Mouse (Mus musculus) MEL (cell line): ENCODE data around the gene Pon3. TPM values are rescaled to one million over a fixed set of nuclear protein-coding genes. Genes with fewer than 3 reads are reported as not detected.

ENCODE experiments used
- DNase-seq: peaks from one replicate; pipeline ENCODE4 v3.0.0; 2011; ENCODE audit warnings: low read depth, low spot score
- H3K27ac ChIP-seq: 2 replicates; pipeline ENCODE4 v1.5.1; 2012; ENCODE audit warnings: low read depth, mild to moderate bottlenecking, control low read depth, low read length, moderate library complexity; ENCODE audit not compliant: control insufficient read depth
- H3K27me3 ChIP-seq, 2 experiments: fragments of 150-350 bp in 1 of 2; sonication (generic) in 1 of 2; 2 replicates each; pipeline ENCODE4 v1.6.1; 2012; ENCODE audit warnings: low read length in 2 of 2, mild to moderate bottlenecking in 2 of 2, improper control_type of control experiment in 1 of 2, moderate library complexity in 1 of 2; ENCODE audit not compliant: insufficient read depth in 2 of 2, control insufficient read depth in 1 of 2
- H3K36me3 ChIP-seq, 2 experiments: 2 replicates each; pipeline ENCODE4 v1.6.1; 2012 to 2014; ENCODE audit warnings: low read length in 2 of 2, improper control_type of control experiment in 1 of 2, inconsistent platforms in 1 of 2, mild to moderate bottlenecking in 1 of 2; ENCODE audit not compliant: insufficient read depth in 2 of 2, control insufficient read depth in 1 of 2
- H3K4me1 ChIP-seq, 2 experiments: fragments of 150-350 bp in 1 of 2; sonication (generic) in 1 of 2; 2 replicates each; pipeline ENCODE4 v1.6.1; 2012; ENCODE audit warnings: low read length in 2 of 2, improper control_type of control experiment in 1 of 2, mild to moderate bottlenecking in 1 of 2; ENCODE audit not compliant: insufficient read depth in 2 of 2, control insufficient read depth in 1 of 2
- H3K4me3 ChIP-seq, 2 experiments: fragments of 150-350 bp in 1 of 2; sonication (generic) in 1 of 2; 2 replicates each; pipeline ENCODE4 v1.5.1; 2012; ENCODE audit warnings: low read depth in 2 of 2, low read length in 2 of 2, mild to moderate bottlenecking in 2 of 2, moderate library complexity in 2 of 2, control low read depth in 1 of 2, improper control_type of control experiment in 1 of 2; ENCODE audit not compliant: control insufficient read depth in 1 of 2, insufficient read depth in 1 of 2
- H3K79me2 ChIP-seq: 2 replicates; pipeline ENCODE4 v1.6.1; 2012; ENCODE audit warnings: mild to moderate bottlenecking, low read length, moderate library complexity; ENCODE audit not compliant: control insufficient read depth, poor library complexity, insufficient read depth
- H3K9ac ChIP-seq: 2 replicates; pipeline ENCODE4 v1.6.1; 2012; ENCODE audit warnings: low read depth, mild to moderate bottlenecking, control low read depth, low read length, moderate library complexity; ENCODE audit not compliant: control insufficient read depth, poor library complexity, severe bottlenecking
- H3K9me3 ChIP-seq: fragments of 150-350 bp; sonication (generic); replicated peaks from 2 replicates; pipeline ENCODE4 v1.6.1; 2012; ENCODE audit warnings: mild to moderate bottlenecking, low read length, improper control_type of control experiment, moderate library complexity; ENCODE audit not compliant: insufficient read depth
- BHLHE40 ChIP-seq: IDR thresholded peaks from 2 replicates; pipeline ENCODE4 v1.6.1; 2012; ENCODE audit warnings: low read depth, mild to moderate bottlenecking, inconsistent platforms, low read length, improper control_type of control experiment, borderline replicate concordance
- CHD1 ChIP-seq: IDR thresholded peaks from 2 replicates; pipeline ENCODE4 v1.6.1; 2012; ENCODE audit warnings: low read depth, mild to moderate bottlenecking, inconsistent platforms, low read length, improper control_type of control experiment
- CHD2 ChIP-seq: IDR thresholded peaks from 2 replicates; pipeline ENCODE4 v1.6.1; 2011; ENCODE audit warnings: low read length, improper control_type of control experiment
- ETS1 ChIP-seq: IDR thresholded peaks from 2 replicates; pipeline ENCODE4 v1.6.1; 2012; ENCODE audit warnings: low read depth, mild to moderate bottlenecking, inconsistent platforms, low read length, improper control_type of control experiment, moderate library complexity
- GATA1 ChIP-seq: IDR thresholded peaks from 2 replicates; pipeline ENCODE4 v1.6.1; 2011; ENCODE audit warnings: low read depth, low read length, improper control_type of control experiment
- MEF2A ChIP-seq: IDR thresholded peaks from 2 replicates; pipeline ENCODE4 v1.6.1; 2014; ENCODE audit warnings: low read depth, mild to moderate bottlenecking, inconsistent platforms, low read length, improper control_type of control experiment; ENCODE audit not compliant: poor library complexity, insufficient replicate concordance, severe bottlenecking; ENCODE audit errors: extremely low read depth
- MYC ChIP-seq: IDR thresholded peaks from 2 replicates; pipeline ENCODE4 v1.6.1; 2011; ENCODE audit warnings: low read depth, mild to moderate bottlenecking, low read length, improper control_type of control experiment, moderate library complexity
- NELFE ChIP-seq: IDR thresholded peaks from 2 replicates; pipeline ENCODE4 v1.6.1; 2011; ENCODE audit warnings: low read depth, low read length, improper control_type of control experiment
- NRF1 ChIP-seq: IDR thresholded peaks from 2 replicates; pipeline ENCODE4 v1.6.1; 2014; ENCODE audit warnings: low read depth, mild to moderate bottlenecking, inconsistent platforms, low read length, improper control_type of control experiment, moderate library complexity; ENCODE audit not compliant: poor library complexity, insufficient read depth, severe bottlenecking
- UBTF ChIP-seq: IDR thresholded peaks from 2 replicates; pipeline ENCODE4 v1.6.1; 2012; ENCODE audit warnings: low read depth, mild to moderate bottlenecking, inconsistent platforms, low read length, improper control_type of control experiment, moderate library complexity, borderline replicate concordance; ENCODE audit not compliant: insufficient read depth
- USF2 ChIP-seq, 2 experiments: IDR thresholded peaks; 2 replicates each; pipeline ENCODE4 v1.6.1; 2011 to 2012; ENCODE audit warnings: improper control_type of control experiment in 2 of 2, low read length in 2 of 2, borderline replicate concordance in 1 of 2, inconsistent platforms in 1 of 2, low read depth in 1 of 2, mild to moderate bottlenecking in 1 of 2; ENCODE audit not compliant: insufficient read depth in 1 of 2
- polyA plus RNA-seq, 2 experiments: library from polyadenylated mRNA; stranded (reverse) in 1 of 2; unstranded in 1 of 2; fragments of >175 nt in 1 of 2; fragments of >200 nt in 1 of 2; gene quantifications; 2 replicates each; pipeline versions ENCODE4 v1.2.1 to v1.2.4; 2012; ENCODE audit warnings: low replicate concordance in 2 of 2, low read depth in 1 of 2; ENCODE audit not compliant: insufficient read length in 2 of 2, insufficient read depth in 1 of 2, missing spikeins in 1 of 2
- total RNA-seq: library from RNA; depleted of rRNA; stranded (reverse); fragments of 300-350 nt; gene quantifications from 2 replicates; pipeline ENCODE4 v1.2.3, GENCODE M21; 2012

Gene Pon3
- total and polyA plus RNA-seq, 3 experiments, result 2.9 to 5.9 TPM; not detected in 1

DNA sequence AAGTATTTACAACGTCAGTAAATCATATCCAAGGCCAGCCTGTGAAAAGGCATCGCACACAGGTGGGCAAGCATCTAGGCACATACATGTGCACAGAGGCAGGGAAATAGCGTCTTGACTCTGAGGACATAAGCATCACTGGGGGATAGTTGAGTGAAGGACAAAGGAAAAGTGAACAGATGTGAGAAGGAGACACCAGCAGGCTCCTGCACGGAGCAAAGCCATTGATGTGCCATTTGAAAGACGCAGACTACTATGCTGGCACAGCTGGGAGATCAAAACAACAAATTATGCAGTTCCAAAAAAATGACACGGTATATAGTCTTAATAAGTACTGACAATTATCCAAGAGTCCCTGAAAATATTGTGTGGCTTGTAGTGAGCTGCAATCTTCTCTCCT lies 68.5 kb downstream of the Pon3 start:
- TF ChIP-seq GATA1, result no peak
- TF ChIP-seq, all 39 proteins: peak for 0
- no peak overlapping the region for H3K9ac ChIP-seq
- no peaks in the 10 kb centered on the region for H3K79me2 ChIP-seq

DNA sequence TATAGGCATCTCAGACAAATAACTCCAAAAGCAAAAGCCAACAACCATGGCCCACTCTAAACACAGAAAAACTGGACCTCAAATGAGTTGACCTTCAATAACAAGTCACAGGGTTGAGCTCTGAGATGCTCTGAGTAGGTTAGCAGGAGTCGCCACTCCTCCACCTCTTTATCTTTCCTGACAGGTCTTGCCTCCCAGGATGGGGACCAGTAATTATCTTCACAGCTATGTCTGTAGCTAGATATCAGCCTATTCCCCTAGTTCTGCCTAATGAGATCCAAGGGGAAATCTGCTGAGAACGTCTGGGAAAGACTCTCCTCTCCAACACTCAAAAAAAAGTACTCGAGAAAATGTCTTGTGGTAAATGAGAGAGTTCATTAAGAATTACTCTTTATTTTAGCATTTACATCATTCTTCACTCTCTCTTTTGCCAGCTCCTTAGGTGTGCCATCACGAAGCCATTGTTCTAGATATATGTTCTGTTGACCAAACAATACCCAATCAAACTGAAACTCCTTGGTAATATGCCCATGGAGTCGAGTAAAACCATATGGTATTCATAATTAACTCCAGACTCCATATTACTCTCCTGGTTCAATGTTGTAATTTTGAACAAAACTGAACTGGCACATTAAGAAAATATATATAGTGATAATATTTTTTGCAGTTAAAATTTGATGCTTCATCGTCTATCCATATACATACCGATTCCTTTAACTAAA lies 69.7 kb downstream of the Pon3 start:
- no peaks in the 10 kb centered on the region for H3K4me1 ChIP-seq
- peaks cover 7 to 9% of the 10 kb centered on the region in 2 experiments for H3K27me3 ChIP-seq
- TF ChIP-seq ETS1 (no peak), BHLHE40 (no peak), CHD1 (no peak), UBTF (no peak)
- DNase-seq, result no peak
- no peak overlapping the region for H3K27ac ChIP-seq
- H3K9me3 ChIP-seq, result no peaks in the 10 kb centered on the region
- no peaks in the 10 kb centered on the region for H3K79me2 ChIP-seq
- H3K36me3 ChIP-seq, result no peaks in the 10 kb centered on the region
- no peak overlapping the region for H3K9ac ChIP-seq
- H3K4me3 ChIP-seq, result no peak overlapping the region

More for the DNA sequence above, 68.5 kb downstream of the Pon3 start:
- H3K4me3 ChIP-seq, result no peak overlapping the region
- no peaks in the 10 kb centered on the region for H3K4me1 ChIP-seq
- no peak for DNase-seq
- H3K36me3 ChIP-seq, result no peaks in the 10 kb centered on the region
- no peak overlapping the region for H3K27ac ChIP-seq
- no peaks in the 10 kb centered on the region for H3K9me3 ChIP-seq
- peaks cover 7 to 9% of the 10 kb centered on the region in 2 experiments for H3K27me3 ChIP-seq

DNA sequence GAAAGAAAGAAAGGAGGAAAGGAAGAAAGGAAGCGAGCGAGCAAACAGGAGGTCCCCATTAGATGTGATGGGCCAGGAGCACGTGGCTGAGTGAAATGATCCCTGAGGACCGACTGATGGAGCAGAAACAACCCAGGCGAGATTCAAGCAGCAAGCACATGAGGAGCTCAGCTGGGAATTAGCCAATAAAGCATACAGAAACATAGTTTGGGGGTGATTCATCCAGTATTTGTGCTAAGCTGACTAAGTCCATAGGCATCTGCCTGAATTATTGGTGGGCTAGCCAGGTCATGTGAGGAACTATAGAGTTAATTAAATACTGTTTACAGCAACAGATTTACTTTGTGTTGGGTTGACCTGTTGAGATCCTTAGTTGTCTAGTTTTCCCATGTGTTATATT lies 75.4 kb downstream of the Pon3 start:
- Histone ChIP-seq H3K79me2 (no peaks in the 10 kb centered on the region), H3K4me1 (no peaks in the 10 kb centered on the region), H3K9ac (no peak overlapping the region), H3K4me3 (no peak overlapping the region), H3K9me3 (no peaks in the 10 kb centered on the region), H3K27ac (no peak overlapping the region), H3K27me3 (peaks cover 6 to 8% of the 10 kb centered on the region in 2 experiments), H3K36me3 (no peaks in the 10 kb centered on the region)
- no peak for TF ChIP-seq CHD2
- no peak for TF ChIP-seq MYC
- no peak for TF ChIP-seq NRF1
- no peak for TF ChIP-seq MEF2A
- TF ChIP-seq USF2 (IDR thresholded peaks at IDR 0.05; ENCODE audit: borderline replicate concordance in 1 of 2, insufficient read depth in 1 of 2, low read depth in 1 of 2, low read length in 2 of 2), result no peak
- no peak for TF ChIP-seq NELFE
- no peak for DNase-seq
